Mouse (Mus musculus) cortical plate, adult 2 months (tissue): Measurements from ENCODE around the gene Gm45062.

Source experiments
- CTCF ChIP-seq: fragments of 200-500 bp; IDR thresholded peaks from 2 replicates; pipeline ENCODE4 v1.5.1; 2011; ENCODE audit warnings: mild to moderate bottlenecking, control low read depth, low read length; ENCODE audit not compliant: insufficient read depth; ENCODE audit errors: extremely low read depth
- POLR2A ChIP-seq: fragments of 200-500 bp; IDR thresholded peaks from 2 replicates; pipeline ENCODE4 v1.6.1; 2011; ENCODE audit warnings: mild to moderate bottlenecking, low read length, control low read depth; ENCODE audit not compliant: insufficient read depth; ENCODE audit errors: extremely low read depth

GRCm38 (mm10) chr6:8638122-8638521 is 378.9 kb downstream of the Gm45062 start:
- TF ChIP-seq POLR2A (no peak), CTCF (no peak)
